Mouse (Mus musculus) natural killer cell, adult 2 months (primary cell): Measurements from ENCODE around the gene Wdr90.
"Not testable (repeated sequence)": the region's sequence is repeated elsewhere in the genome, so short reads cannot be mapped to it uniquely, and the experiment has no call there.

ENCODE experiments used
- DNase-seq, 2 experiments: peaks; one replicate each; pipeline ENCODE4 v3.0.0; 2022; ENCODE audit warnings: low spot score in 2 of 2

The Wdr90 gene

GRCm38 (mm10) chr17:25808789-25809605 lies 52.3 kb downstream of the Wdr90 start, which contains the start of gene Fbxl16:
Gene Fbxl16 (plus strand): TSS chr17:25809085.
- no peak for DNase-seq

- no peak for DNase-seq
Observed at GRCm38 (mm10) chr17:25808028-25808427, 53.3 kb downstream of the Wdr90 start.

GRCm38 (mm10) chr17:25807452-25807851 lies 53.8 kb downstream of the Wdr90 start:
- not testable (repeated sequence) for DNase-seq

GRCm38 (mm10) chr17:25806507-25806906 lies 54.8 kb downstream of the Wdr90 start:
- DNase-seq, result no peak

GRCm38 (mm10) chr17:25802825-25803517 lies 58.3 kb downstream of the Wdr90 start:
- no peak for DNase-seq

GRCm38 (mm10) chr17:25801029-25801428 lies 60.3 kb downstream of the Wdr90 start:
- DNase-seq, result peak; percentile 70 to 77

GRCm38 (mm10) chr17:25796951-25797369 lies 64.3 kb downstream of the Wdr90 start, which contains the start of gene Metrn:
Gene Metrn (minus strand): TSS chr17:25797136.
- DNase-seq, result peak; percentile 69 to 75

- no peak for DNase-seq
Observed at GRCm38 (mm10) chr17:25796211-25796771, 65.0 kb downstream of the Wdr90 start.

- DNase-seq, result no peak
Observed at GRCm38 (mm10) chr17:25795609-25796092, 65.7 kb downstream of the Wdr90 start, which contains the start of gene AC134908.4. Gene AC134908.4 (minus strand): TSS chr17:25795659.

GRCm38 (mm10) chr17:25794998-25795397 lies 66.3 kb downstream of the Wdr90 start:
- DNase-seq, result no peak
